Mouse (Mus musculus) MEL (cell line): ENCODE results near the gene Copg2. TPM values are rescaled to one million over a fixed set of nuclear protein-coding genes. Genes with fewer than 3 reads are reported as not detected.

ENCODE experiments used
- DNase-seq: peaks from one replicate; pipeline ENCODE4 v3.0.0; 2011; ENCODE audit warnings: low read depth, low spot score
- H3K27ac ChIP-seq: 2 replicates; pipeline ENCODE4 v1.5.1; 2012; ENCODE audit warnings: low read depth, mild to moderate bottlenecking, control low read depth, low read length, moderate library complexity; ENCODE audit not compliant: control insufficient read depth
- H3K27me3 ChIP-seq, 2 experiments: fragments of 150-350 bp in 1 of 2; sonication (generic) in 1 of 2; 2 replicates each; pipeline ENCODE4 v1.6.1; 2012; ENCODE audit warnings: low read length in 2 of 2, mild to moderate bottlenecking in 2 of 2, improper control_type of control experiment in 1 of 2, moderate library complexity in 1 of 2; ENCODE audit not compliant: insufficient read depth in 2 of 2, control insufficient read depth in 1 of 2
- H3K36me3 ChIP-seq, 2 experiments: 2 replicates each; pipeline ENCODE4 v1.6.1; 2012 to 2014; ENCODE audit warnings: low read length in 2 of 2, improper control_type of control experiment in 1 of 2, inconsistent platforms in 1 of 2, mild to moderate bottlenecking in 1 of 2; ENCODE audit not compliant: insufficient read depth in 2 of 2, control insufficient read depth in 1 of 2
- H3K4me1 ChIP-seq, 2 experiments: fragments of 150-350 bp in 1 of 2; sonication (generic) in 1 of 2; 2 replicates each; pipeline ENCODE4 v1.6.1; 2012; ENCODE audit warnings: low read length in 2 of 2, improper control_type of control experiment in 1 of 2, mild to moderate bottlenecking in 1 of 2; ENCODE audit not compliant: insufficient read depth in 2 of 2, control insufficient read depth in 1 of 2
- H3K4me3 ChIP-seq, 2 experiments: fragments of 150-350 bp in 1 of 2; sonication (generic) in 1 of 2; 2 replicates each; pipeline ENCODE4 v1.5.1; 2012; ENCODE audit warnings: low read depth in 2 of 2, low read length in 2 of 2, mild to moderate bottlenecking in 2 of 2, moderate library complexity in 2 of 2, control low read depth in 1 of 2, improper control_type of control experiment in 1 of 2; ENCODE audit not compliant: control insufficient read depth in 1 of 2, insufficient read depth in 1 of 2
- H3K79me2 ChIP-seq: 2 replicates; pipeline ENCODE4 v1.6.1; 2012; ENCODE audit warnings: mild to moderate bottlenecking, low read length, moderate library complexity; ENCODE audit not compliant: control insufficient read depth, poor library complexity, insufficient read depth
- H3K9ac ChIP-seq: 2 replicates; pipeline ENCODE4 v1.6.1; 2012; ENCODE audit warnings: low read depth, mild to moderate bottlenecking, control low read depth, low read length, moderate library complexity; ENCODE audit not compliant: control insufficient read depth, poor library complexity, severe bottlenecking
- H3K9me3 ChIP-seq: fragments of 150-350 bp; sonication (generic); replicated peaks from 2 replicates; pipeline ENCODE4 v1.6.1; 2012; ENCODE audit warnings: mild to moderate bottlenecking, low read length, improper control_type of control experiment, moderate library complexity; ENCODE audit not compliant: insufficient read depth
- CTCF ChIP-seq, 3 experiments: IDR thresholded peaks in 2 of 3; conservative IDR thresholded peaks in 1 of 3; 2 replicates each; pipeline ENCODE4 v1.5.1; 2011 to 2012; ENCODE audit warnings: low read length in 3 of 3, low read depth in 2 of 3, mild to moderate bottlenecking in 2 of 3, improper control_type of control experiment in 1 of 3, inconsistent platforms in 1 of 3, mixed read lengths in 1 of 3, moderate library complexity in 1 of 3; ENCODE audit not compliant: control insufficient read depth in 1 of 3, insufficient read depth in 1 of 3, poor library complexity in 1 of 3, severe bottlenecking in 1 of 3
- E2F4 ChIP-seq: IDR thresholded peaks from 2 replicates; pipeline ENCODE4 v1.6.1; 2011; ENCODE audit warnings: low read depth, low read length, improper control_type of control experiment, borderline replicate concordance
- ETS1 ChIP-seq: IDR thresholded peaks from 2 replicates; pipeline ENCODE4 v1.6.1; 2012; ENCODE audit warnings: low read depth, mild to moderate bottlenecking, inconsistent platforms, low read length, improper control_type of control experiment, moderate library complexity
- GATA1 ChIP-seq: IDR thresholded peaks from 2 replicates; pipeline ENCODE4 v1.6.1; 2011; ENCODE audit warnings: low read depth, low read length, improper control_type of control experiment
- HCFC1 ChIP-seq: IDR thresholded peaks from 2 replicates; pipeline ENCODE4 v1.6.1; 2012; ENCODE audit warnings: low read depth, mild to moderate bottlenecking, inconsistent platforms, low read length, improper control_type of control experiment, moderate library complexity
- JUND ChIP-seq: IDR thresholded peaks from 2 replicates; pipeline ENCODE4 v1.6.1; 2011; ENCODE audit warnings: low read depth, mild to moderate bottlenecking, improper control_type of control experiment, low read length
- KAT2A ChIP-seq: conservative IDR thresholded peaks from 2 replicates; pipeline ENCODE4 v1.6.1; 2012; ENCODE audit warnings: low read depth, low read length, improper control_type of control experiment, inconsistent platforms
- MAFK ChIP-seq: IDR thresholded peaks from 2 replicates; pipeline ENCODE4 v1.6.1; 2011; ENCODE audit warnings: low read depth, mild to moderate bottlenecking, low read length, improper control_type of control experiment, borderline replicate concordance
- MAX ChIP-seq: IDR thresholded peaks from 2 replicates; pipeline ENCODE4 v1.6.1; 2011; ENCODE audit warnings: low read length, improper control_type of control experiment
- MAZ ChIP-seq: IDR thresholded peaks from 2 replicates; pipeline ENCODE4 v1.6.1; 2012; ENCODE audit warnings: low read depth, mild to moderate bottlenecking, inconsistent platforms, low read length, improper control_type of control experiment
- MEF2A ChIP-seq: IDR thresholded peaks from 2 replicates; pipeline ENCODE4 v1.6.1; 2014; ENCODE audit warnings: low read depth, mild to moderate bottlenecking, inconsistent platforms, low read length, improper control_type of control experiment; ENCODE audit not compliant: poor library complexity, insufficient replicate concordance, severe bottlenecking; ENCODE audit errors: extremely low read depth
- MXI1 ChIP-seq: IDR thresholded peaks from 2 replicates; pipeline ENCODE4 v1.6.1; 2011; ENCODE audit warnings: mild to moderate bottlenecking, low read depth, low read length, improper control_type of control experiment
- MYB ChIP-seq: IDR thresholded peaks from 2 replicates; pipeline ENCODE4 v1.6.1; 2011; ENCODE audit warnings: mild to moderate bottlenecking, low read depth, low read length, improper control_type of control experiment
- SIN3A ChIP-seq: IDR thresholded peaks from 2 replicates; pipeline ENCODE4 v1.6.1; 2012; ENCODE audit warnings: low read length, improper control_type of control experiment, inconsistent platforms
- TAL1 ChIP-seq: IDR thresholded peaks from 2 replicates; pipeline ENCODE4 v1.6.1; 2012; ENCODE audit warnings: mild to moderate bottlenecking, inconsistent platforms, low read length, moderate library complexity, mixed read lengths
- UBTF ChIP-seq: IDR thresholded peaks from 2 replicates; pipeline ENCODE4 v1.6.1; 2012; ENCODE audit warnings: low read depth, mild to moderate bottlenecking, inconsistent platforms, low read length, improper control_type of control experiment, moderate library complexity, borderline replicate concordance; ENCODE audit not compliant: insufficient read depth
- USF2 ChIP-seq, 2 experiments: IDR thresholded peaks; 2 replicates each; pipeline ENCODE4 v1.6.1; 2011 to 2012; ENCODE audit warnings: improper control_type of control experiment in 2 of 2, low read length in 2 of 2, borderline replicate concordance in 1 of 2, inconsistent platforms in 1 of 2, low read depth in 1 of 2, mild to moderate bottlenecking in 1 of 2; ENCODE audit not compliant: insufficient read depth in 1 of 2
- ZC3H11A ChIP-seq: IDR thresholded peaks from 2 replicates; pipeline ENCODE4 v1.6.1; 2012; ENCODE audit warnings: low read depth, mild to moderate bottlenecking, inconsistent platforms, low read length, improper control_type of control experiment
- ZKSCAN1 ChIP-seq: IDR thresholded peaks from 2 replicates; pipeline ENCODE4 v1.6.1; 2012; ENCODE audit warnings: low read depth, mild to moderate bottlenecking, inconsistent platforms, low read length, improper control_type of control experiment, moderate library complexity
- ZNF384 ChIP-seq: IDR thresholded peaks from 2 replicates; pipeline ENCODE4 v1.6.1; 2012; ENCODE audit warnings: low read depth, mild to moderate bottlenecking, inconsistent platforms, low read length, improper control_type of control experiment
- polyA plus RNA-seq, 2 experiments: library from polyadenylated mRNA; stranded (reverse) in 1 of 2; unstranded in 1 of 2; fragments of >175 nt in 1 of 2; fragments of >200 nt in 1 of 2; gene quantifications; 2 replicates each; pipeline versions ENCODE4 v1.2.1 to v1.2.4; 2012; ENCODE audit warnings: low replicate concordance in 2 of 2, low read depth in 1 of 2; ENCODE audit not compliant: insufficient read length in 2 of 2, insufficient read depth in 1 of 2, missing spikeins in 1 of 2
- total RNA-seq: library from RNA; depleted of rRNA; stranded (reverse); fragments of 300-350 nt; gene quantifications from 2 replicates; pipeline ENCODE4 v1.2.3, GENCODE M21; 2012

Gene Copg2
- total and polyA plus RNA-seq, 3 experiments = 14.8 to 20.3 TPM; not detected in 1

GRCm38 (mm10) chr6:30915473-30915872 lies 18.9 kb upstream of the Copg2 start, which contains the start of gene Tsga13:
Gene Tsga13, minus strand, starts transcription at chr6:30915573.
- DNase-seq = no peak
- no peaks in the 10 kb centered on the region for H3K79me2 ChIP-seq
- TF ChIP-seq TAL1 (no peak), MEF2A (no peak), MYB (no peak), ZC3H11A (no peak), E2F4 (no peak), MAFK (no peak), ZKSCAN1 (no peak), GATA1 (no peak), CTCF (IDR thresholded peaks at IDR 0.05 in 2 of 3, conservative IDR thresholded peaks at IDR 0.05 in 1 of 3; ENCODE audit: control insufficient read depth in 1 of 3, insufficient read depth in 1 of 3, low read depth in 2 of 3, low read length in 3 of 3, poor library complexity in 1 of 3, severe bottlenecking in 1 of 3) (no peak), KAT2A (no peak), USF2 (IDR thresholded peaks at IDR 0.05; ENCODE audit: borderline replicate concordance in 1 of 2, insufficient read depth in 1 of 2, low read depth in 1 of 2, low read length in 2 of 2) (no peak), HCFC1 (no peak), MAX (no peak), MAZ (no peak), SIN3A (no peak)
- TF ChIP-seq, all 39 proteins: peak for 0
- Histone ChIP-seq H3K9me3 (no peaks in the 10 kb centered on the region), H3K27ac (no peak within 1 kb of the TSS), H3K4me3 (no peak within 1 kb of the TSS), H3K9ac (no peak within 1 kb of the TSS), H3K36me3 (no peaks in the 10 kb centered on the region), H3K4me1 (no peaks in the 10 kb centered on the region), H3K27me3 (peaks cover 3 to 6% of the 10 kb centered on the region in 2 experiments; a peak in 2 of 4 replicates)

GRCm38 (mm10) chr6:30907970-30908369 lies 11.4 kb upstream of the Copg2 start:
- Histone ChIP-seq H3K4me3 (no peak overlapping the region), H3K4me1 (no peaks in the 10 kb centered on the region; a peak in 1 of 4 replicates), H3K27me3 (peaks cover 0 to 3% of the 10 kb centered on the region in 2 experiments; a peak in 1 of 4 replicates), H3K9me3 (no peaks in the 10 kb centered on the region), H3K9ac (no peak overlapping the region), H3K79me2 (no peaks in the 10 kb centered on the region), H3K27ac (no peak overlapping the region), H3K36me3 (no peaks in the 10 kb centered on the region)
- DNase-seq = no peak
- TF ChIP-seq ZNF384 = no peak
- no peak for TF ChIP-seq UBTF
- TF ChIP-seq ETS1 = no peak
- TF ChIP-seq JUND = no peak
- TF ChIP-seq MXI1 = no peak
- TF ChIP-seq ZC3H11A = no peak
